Mouse (Mus musculus) testis, postnatal 14 days (tissue): ENCODE results near the gene Dph6.

ENCODE experiments used
- DNase-seq: peaks from one replicate; pipeline ENCODE4 v3.0.0; 2021; ENCODE audit warnings: low spot score

Gene Dph6

DNA sequence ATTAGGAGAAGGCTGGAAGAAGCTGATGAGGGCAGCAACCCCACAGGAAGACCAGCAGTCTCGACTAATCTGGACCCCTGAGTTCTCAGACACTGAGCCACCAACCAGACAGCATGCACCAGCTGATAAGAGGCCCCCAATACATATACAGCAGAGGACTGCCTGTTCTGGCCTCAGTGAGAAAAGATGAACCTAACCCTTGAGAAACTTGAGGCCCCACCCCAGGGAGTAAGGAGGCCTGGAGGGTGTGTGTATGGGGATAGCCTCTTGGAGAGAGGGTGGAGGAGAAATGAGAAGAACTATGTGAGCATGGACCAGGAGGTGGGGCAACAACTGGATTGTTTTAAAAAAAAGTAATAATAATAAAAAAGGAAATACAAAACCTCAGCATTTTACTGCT, 118.7 kb downstream of the Dph6 start:
- no peak for DNase-seq

GRCm38 (mm10) chr2:114531010-114531756, 123.6 kb downstream of the Dph6 start:
- no peak for DNase-seq

- no peak for DNase-seq
Measured at GRCm38 (mm10) chr2:114520414-114520813, 134.3 kb downstream of the Dph6 start.

- no peak for DNase-seq
Measured at GRCm38 (mm10) chr2:114519907-114520306, 134.9 kb downstream of the Dph6 start.

GRCm38 (mm10) chr2:114492398-114492797, 162.4 kb downstream of the Dph6 start:
- no peak for DNase-seq

GRCm38 (mm10) chr2:114491907-114492306, 162.9 kb downstream of the Dph6 start:
- no peak for DNase-seq

- no peak for DNase-seq
Measured at GRCm38 (mm10) chr2:114486980-114487379, 167.8 kb downstream of the Dph6 start.
